Mouse (Mus musculus) cortical plate, adult 2 months (tissue): ENCODE results near the gene Pdgfd. TPM values are rescaled to one million over a fixed set of nuclear protein-coding genes. Genes with fewer than 3 reads are reported as not detected.

Experiments
- H3K27ac ChIP-seq: fragments of 200-500 bp; 2 replicates; pipeline ENCODE4 v1.5.1; 2012; ENCODE audit warnings: low read length, control low read depth, inconsistent platforms; ENCODE audit not compliant: insufficient read depth
- H3K4me1 ChIP-seq: fragments of 200-500 bp; 2 replicates; pipeline ENCODE4 v1.6.1; 2011; ENCODE audit warnings: low read length; ENCODE audit not compliant: control insufficient read depth, insufficient read depth
- H3K4me3 ChIP-seq: fragments of 200-500 bp; 2 replicates; pipeline ENCODE4 v1.5.1; 2011; ENCODE audit warnings: mild to moderate bottlenecking, low read length, control low read depth; ENCODE audit not compliant: insufficient read depth
- CTCF ChIP-seq: fragments of 200-500 bp; IDR thresholded peaks from 2 replicates; pipeline ENCODE4 v1.5.1; 2011; ENCODE audit warnings: mild to moderate bottlenecking, control low read depth, low read length; ENCODE audit not compliant: insufficient read depth; ENCODE audit errors: extremely low read depth
- POLR2A ChIP-seq: fragments of 200-500 bp; IDR thresholded peaks from 2 replicates; pipeline ENCODE4 v1.6.1; 2011; ENCODE audit warnings: mild to moderate bottlenecking, low read length, control low read depth; ENCODE audit not compliant: insufficient read depth; ENCODE audit errors: extremely low read depth
- polyA plus RNA-seq: library from polyadenylated mRNA; depleted of rRNA; stranded (reverse); fragments of >200 nt; gene quantifications from 2 replicates; pipeline ENCODE4 v1.2.3, GENCODE M21; 2012

The Pdgfd gene
- polyA plus RNA-seq, 1 experiment: 2.6 TPM

- Histone ChIP-seq H3K4me1 (no peaks in the 10 kb centered on the region), H3K27ac (no peak overlapping the region), H3K4me3 (no peak overlapping the region)
- TF ChIP-seq POLR2A (no peak), CTCF (no peak)
Observed at GRCm38 (mm10) chr9:6250320-6250719, 81.9 kb downstream of the Pdgfd start.

GRCm38 (mm10) chr9:6251990-6252389 lies 83.6 kb downstream of the Pdgfd start:
- Histone ChIP-seq H3K4me1 (no peaks in the 10 kb centered on the region), H3K4me3 (no peak overlapping the region)
- no peak for TF ChIP-seq CTCF
- TF ChIP-seq POLR2A: no peak

GRCm38 (mm10) chr9:6257072-6257471 lies 88.7 kb downstream of the Pdgfd start:
- H3K4me3 ChIP-seq: no peak overlapping the region
- TF ChIP-seq POLR2A (no peak), CTCF (no peak)
- no peaks in the 10 kb centered on the region for H3K4me1 ChIP-seq
- no peak overlapping the region for H3K27ac ChIP-seq

More at GRCm38 (mm10) chr9:6251990-6252389, 83.6 kb downstream of the Pdgfd start:
- H3K27ac ChIP-seq: no peak overlapping the region

- no peak overlapping the region for H3K27ac ChIP-seq
- no peaks in the 10 kb centered on the region for H3K4me1 ChIP-seq
- no peak overlapping the region for H3K4me3 ChIP-seq
- no peak for TF ChIP-seq CTCF
- no peak for TF ChIP-seq POLR2A
Observed at GRCm38 (mm10) chr9:6264820-6265219, 96.4 kb downstream of the Pdgfd start.

GRCm38 (mm10) chr9:6269796-6270280 lies 101.5 kb downstream of the Pdgfd start, which contains the start of gene Ddi1:
Gene Ddi1 (minus strand): TSS chr9:6269846.
- H3K4me1 ChIP-seq: no peaks in the 10 kb centered on the region
- TF ChIP-seq POLR2A: no peak
- no peak for TF ChIP-seq CTCF
- H3K27ac ChIP-seq: no peak within 1 kb of the TSS
- no peak within 1 kb of the TSS for H3K4me3 ChIP-seq

GRCm38 (mm10) chr9:6276395-6276794 lies 108.0 kb downstream of the Pdgfd start:
- Histone ChIP-seq H3K4me3 (no peak overlapping the region), H3K27ac (no peak overlapping the region), H3K4me1 (no peaks in the 10 kb centered on the region)
- no peak for TF ChIP-seq CTCF
- TF ChIP-seq POLR2A: no peak

- no peaks in the 10 kb centered on the region for H3K4me1 ChIP-seq
- no peak for TF ChIP-seq POLR2A
- TF ChIP-seq CTCF: no peak
- H3K27ac ChIP-seq: no peak overlapping the region
- no peak overlapping the region for H3K4me3 ChIP-seq
Observed at GRCm38 (mm10) chr9:6277526-6277925, 109.1 kb downstream of the Pdgfd start.

GRCm38 (mm10) chr9:6286770-6287169 lies 118.4 kb downstream of the Pdgfd start:
- H3K4me1 ChIP-seq: no peaks in the 10 kb centered on the region
- TF ChIP-seq CTCF (no peak), POLR2A (no peak)
- H3K4me3 ChIP-seq: no peak overlapping the region
- H3K27ac ChIP-seq: no peak overlapping the region

- no peak for TF ChIP-seq CTCF
- TF ChIP-seq POLR2A: no peak
- no peak overlapping the region for H3K27ac ChIP-seq
Observed at GRCm38 (mm10) chr9:6289211-6289696, 120.9 kb downstream of the Pdgfd start.

GRCm38 (mm10) chr9:6298547-6298946 lies 130.2 kb downstream of the Pdgfd start:
- Histone ChIP-seq H3K27ac (no peak overlapping the region), H3K4me3 (no peak overlapping the region), H3K4me1 (no peaks in the 10 kb centered on the region)
- TF ChIP-seq POLR2A (no peak), CTCF (no peak)

More at GRCm38 (mm10) chr9:6289211-6289696, 120.9 kb downstream of the Pdgfd start:
- Histone ChIP-seq H3K4me1 (no peaks in the 10 kb centered on the region), H3K4me3 (no peak overlapping the region)
